Mouse (Mus musculus) testis, adult 2 months (tissue): Measurements from ENCODE around the gene Cldn7.

Source experiments
- CTCF ChIP-seq: fragments of 200-500 bp; IDR thresholded peaks from 2 replicates; pipeline ENCODE4 v1.5.1; 2012; ENCODE audit warnings: low read depth, mild to moderate bottlenecking, inconsistent platforms, low read length, moderate library complexity; ENCODE audit not compliant: control insufficient read depth, insufficient read depth, insufficient replicate concordance
- POLR2A ChIP-seq: fragments of 200-500 bp; IDR thresholded peaks from 2 replicates; pipeline ENCODE4 v1.6.1; 2012; ENCODE audit warnings: low read depth, mild to moderate bottlenecking, inconsistent platforms, low read length, moderate library complexity; ENCODE audit not compliant: control insufficient read depth

GRCm38 (mm10) chr11:69997070-69997509, 32.5 kb downstream of the Cldn7 start:
- TF ChIP-seq POLR2A (peak; percentile 62), CTCF (no peak)
